Mouse (Mus musculus) heart, adult 2 months (tissue): ENCODE measurements around the gene Cenpf. TPM values are rescaled to one million over a fixed set of nuclear protein-coding genes. Genes with fewer than 3 reads are reported as not detected.

Source experiments
- DNase-seq, 2 experiments: peaks; one replicate each; pipeline ENCODE4 v3.0.0; 2021
- H3K27ac ChIP-seq: fragments of 200-600 bp; 2 replicates; pipeline ENCODE4 v1.8.1; 2022
- H3K27me3 ChIP-seq: fragments of 200-500 bp; 2 replicates; pipeline ENCODE4 v1.6.1; 2012; ENCODE audit warnings: mild to moderate bottlenecking, low read length, inconsistent platforms, mixed read lengths; ENCODE audit not compliant: control insufficient read depth, insufficient read depth
- H3K36me3 ChIP-seq: fragments of 200-500 bp; 2 replicates; pipeline ENCODE4 v1.6.1; 2012; ENCODE audit warnings: low read length, inconsistent platforms; ENCODE audit not compliant: control insufficient read depth, insufficient read depth
- H3K4me1 ChIP-seq: fragments of 200-500 bp; 2 replicates; pipeline ENCODE4 v1.6.1; 2011; ENCODE audit warnings: low read length; ENCODE audit not compliant: control insufficient read depth, insufficient read depth
- H3K4me3 ChIP-seq: fragments of 200-600 bp; 2 replicates; pipeline ENCODE4 v1.8.1; 2022
- H3K79me2 ChIP-seq: fragments of 200-500 bp; replicated peaks from 2 replicates; pipeline ENCODE4 v1.6.1; 2012; ENCODE audit warnings: mild to moderate bottlenecking, inconsistent platforms, low read length, moderate library complexity, mixed read lengths; ENCODE audit not compliant: control insufficient read depth, insufficient read depth
- H3K9ac ChIP-seq: fragments of 200-500 bp; 2 replicates; pipeline ENCODE4 v1.6.1; 2012; ENCODE audit warnings: low read depth, mild to moderate bottlenecking, control low read depth, inconsistent platforms, low read length, mixed read lengths
- CTCF ChIP-seq: fragments of 200-600 bp; IDR thresholded peaks from 2 replicates; pipeline ENCODE4 v1.8.1; 2022; ENCODE audit warnings: antibody characterized with exemption, mild to moderate bottlenecking, moderate library complexity
- EP300 ChIP-seq: fragments of 200-500 bp; IDR thresholded peaks from 2 replicates; pipeline ENCODE4 v1.6.1; 2011; ENCODE audit warnings: low read depth, low read length, control low read depth; ENCODE audit not compliant: insufficient read depth
- POLR2A ChIP-seq: fragments of 200-500 bp; IDR thresholded peaks from 2 replicates; pipeline ENCODE4 v1.6.1; 2011; ENCODE audit warnings: mild to moderate bottlenecking, low read depth, low read length, control low read depth; ENCODE audit not compliant: insufficient read depth
- WGBS: fragments of 180-500 bp; shearing (Covaris S2); methylation state at CpG from one replicate; pipeline ENCODE4 v1.1.7; 2018; 5-methylcytosine and 5-hydroxymethylcytosine counted together
- intact Hi-C: fragments of 180-260 bp; cut with DNase I; formaldehyde crosslinking; loops from one replicate; pipeline ENCODE4 v1.15.1; 2025
- polyA plus RNA-seq: library from polyadenylated mRNA; depleted of rRNA; stranded (reverse); fragments of >200 nt; gene quantifications from 2 replicates; pipeline ENCODE4 v1.2.3, GENCODE M21; 2012; rRNA removed
- total RNA-seq, 2 experiments: library from RNA; stranded (reverse); gene quantifications; 2 replicates each; pipeline ENCODE4 v1.2.3; 2021

Gene Cenpf
- total and polyA plus RNA-seq, 3 experiments, result 2.0 to 5.5 (median 5.4) TPM

- H3K4me3 ChIP-seq, result no peak overlapping the region
- H3K27ac ChIP-seq, result no peak overlapping the region
- no peak for DNase-seq
- no peaks in the 10 kb centered on the region for H3K36me3 ChIP-seq
- 87% methylated on average over 3 of the region's 3 CpGs for WGBS
- no peaks in the 10 kb centered on the region for H3K27me3 ChIP-seq
- no peak overlapping the region for H3K9ac ChIP-seq
- no peaks in the 10 kb centered on the region for H3K4me1 ChIP-seq
- no peak for TF ChIP-seq POLR2A
- TF ChIP-seq CTCF, result no peak
- no peak for TF ChIP-seq EP300
- intact Hi-C loops, result no loop called here
- no peaks in the 10 kb centered on the region for H3K79me2 ChIP-seq
Measured at GRCm38 (mm10) chr1:189608039-189608438, 79.8 kb downstream of the Cenpf start.

GRCm38 (mm10) chr1:189605598-189606126, 82.2 kb downstream of the Cenpf start:
- Histone ChIP-seq H3K4me1 (no peaks in the 10 kb centered on the region), H3K27me3 (no peaks in the 10 kb centered on the region), H3K4me3 (no peak overlapping the region), H3K9ac (no peak overlapping the region), H3K79me2 (no peaks in the 10 kb centered on the region), H3K36me3 (no peaks in the 10 kb centered on the region), H3K27ac (no peak overlapping the region)
- WGBS, result 88% methylated on average over 8 of the region's 8 CpGs
- TF ChIP-seq CTCF (no peak), EP300 (no peak), POLR2A (no peak)
- intact Hi-C loops, result no loop called here
- no peak for DNase-seq

- no peak for TF ChIP-seq EP300
- no peak for TF ChIP-seq POLR2A
- TF ChIP-seq CTCF, result no peak
- H3K27ac ChIP-seq, result no peak overlapping the region
- H3K9ac ChIP-seq, result no peak overlapping the region
- no peaks in the 10 kb centered on the region for H3K79me2 ChIP-seq
- no peak overlapping the region for H3K4me3 ChIP-seq
- DNase-seq, result no peak
- H3K27me3 ChIP-seq, result no peaks in the 10 kb centered on the region
- WGBS, result 84% methylated on average over 3 of the region's 3 CpGs
- H3K36me3 ChIP-seq, result no peaks in the 10 kb centered on the region
- H3K4me1 ChIP-seq, result no peaks in the 10 kb centered on the region
- intact Hi-C loops, result no loop called here
Measured at GRCm38 (mm10) chr1:189597096-189597495, 90.8 kb downstream of the Cenpf start.

Other genes starting within 250 kb of the Cenpf start
- gene Ptpn14, start 40.2 kb upstream of the Cenpf start, total RNA-seq, result 10 to 100 TPM; 29.3 to 30.1 TPM
- 11.9 and 13.5 TPM in 2 replicates for gene Ptpn14, start 40.2 kb upstream of the Cenpf start, polyA plus RNA-seq
- 10 to 100 TPM; 81.5 to 99.2 TPM for gene Smyd2, start 234.3 kb upstream of the Cenpf start, total RNA-seq
- 117 and 142 TPM in 2 replicates for gene Smyd2, start 234.3 kb upstream of the Cenpf start, polyA plus RNA-seq